Mouse (Mus musculus) stomach, postnatal 0 days (tissue): Measurements from ENCODE around the gene Uvrag. TPM values are rescaled to one million over a fixed set of nuclear protein-coding genes. Genes with fewer than 3 reads are reported as not detected.

Experiments
- ATAC-seq: fragments of 200-750 bp; cut with Nextera tagmentation; 2 replicates; pipeline ENCODE4 v1.8.0; 2017; ENCODE audit not compliant: low FRiP score, low TSS enrichment
- DNase-seq: peaks from one replicate; pipeline ENCODE4 v3.0.0-alpha.2; 2016; ENCODE audit warnings: low spot score
- H3K27ac ChIP-seq: fragments of 300-500 bp; sonication (generic); replicated peaks from 2 replicates; pipeline ENCODE4 v1.5.1; 2014; ENCODE audit warnings: mild to moderate bottlenecking, control low read depth
- H3K27me3 ChIP-seq: fragments of 300-500 bp; sonication (generic); 2 replicates; pipeline ENCODE4 v1.6.1; 2014; ENCODE audit warnings: low read length; ENCODE audit not compliant: control insufficient read depth, insufficient read depth
- H3K36me3 ChIP-seq: fragments of 300-500 bp; sonication (generic); 2 replicates; pipeline ENCODE4 v1.6.1; 2014; ENCODE audit warnings: low read length, mixed read lengths; ENCODE audit not compliant: control insufficient read depth, insufficient read depth
- H3K4me1 ChIP-seq: fragments of 300-500 bp; sonication (generic); replicated peaks from 2 replicates; pipeline ENCODE4 v1.6.1; 2014; ENCODE audit warnings: antibody characterized with exemption; ENCODE audit not compliant: control insufficient read depth, insufficient read depth
- H3K4me2 ChIP-seq: fragments of 300-500 bp; sonication (generic); replicated peaks from 2 replicates; pipeline ENCODE4 v1.6.1; 2014; ENCODE audit warnings: low read depth, mild to moderate bottlenecking, control low read depth, moderate library complexity
- H3K4me3 ChIP-seq: fragments of 300-500 bp; sonication (generic); 2 replicates; pipeline ENCODE4 v1.5.1; 2014; ENCODE audit warnings: low read depth, low read length, control low read depth
- H3K9ac ChIP-seq: fragments of 300-500 bp; sonication (generic); 2 replicates; pipeline ENCODE4 v1.6.1; 2014; ENCODE audit warnings: mild to moderate bottlenecking, low read length, control low read depth, mixed read lengths
- H3K9me3 ChIP-seq: fragments of 300-500 bp; sonication (generic); 2 replicates; pipeline ENCODE4 v1.6.1; 2016; ENCODE audit warnings: low read length; ENCODE audit not compliant: control insufficient read depth
- CTCF ChIP-seq: IDR thresholded peaks from 2 replicates; pipeline ENCODE4 v1.5.1; 2016; ENCODE audit warnings: antibody characterized with exemption, low read depth, mild to moderate bottlenecking, moderate library complexity
- EP300 ChIP-seq: optimal IDR thresholded peaks from 2 replicates; pipeline ENCODE3; 2016; ENCODE audit warnings: antibody characterized with exemption
- WGBS: fragments of 180-500 bp; shearing (Covaris S2); extraction: QIAGEN DNeasy Blood & Tissue Kit; methylation state at CpG from one replicate; pipeline ENCODE4 v1.1.7; 2014; 5-methylcytosine and 5-hydroxymethylcytosine counted together
- polyA plus RNA-seq: library from polyadenylated mRNA; unstranded; fragments of >200 nt; fragmentation: Nextera tagmentation; extraction: Ambion mirVana; gene quantifications from 2 replicates; pipeline ENCODE4 v1.2.1, GENCODE M21; 2015

Gene Uvrag
- polyA plus RNA-seq, 1 experiment from 2014 or later: 9.8 TPM

GRCm38 (mm10) chr7:99175118-99175517 lies 34.2 kb upstream of the Uvrag start:
- Histone ChIP-seq H3K27me3 (no peaks in the 10 kb centered on the region), H3K9ac (no peak overlapping the region), H3K9me3 (no peaks in the 10 kb centered on the region), H3K27ac (peak overlapping the region; percentile 63), H3K4me2 (no peak overlapping the region), H3K36me3 (no peaks in the 10 kb centered on the region; the same call in 1 of the 2 replicates), H3K4me1 (no peaks in the 10 kb centered on the region), H3K4me3 (no peak overlapping the region)
- TF ChIP-seq CTCF (no peak), EP300 (no peak)
- ATAC-seq (peak; percentile 64), DNase-seq (no peak)
- 58% methylated on average over 11 of the region's 11 CpGs for WGBS

- H3K27ac ChIP-seq: peak overlapping the region; percentile 65
Observed at GRCm38 (mm10) chr7:99174006-99174405, 33.1 kb upstream of the Uvrag start.

GRCm38 (mm10) chr7:99172898-99173297 lies 32.0 kb upstream of the Uvrag start:
- Histone ChIP-seq H3K4me3 (no peak overlapping the region), H3K4me2 (no peak overlapping the region), H3K27me3 (no peaks in the 10 kb centered on the region), H3K9ac (no peak overlapping the region), H3K9me3 (no peaks in the 10 kb centered on the region), H3K36me3 (no peaks in the 10 kb centered on the region; the same call in 1 of the 2 replicates), H3K27ac (peak overlapping the region; percentile 65), H3K4me1 (no peaks in the 10 kb centered on the region; the same call in 1 of the 2 replicates)
- DNase-seq (peak; percentile 72), ATAC-seq (peak; percentile 40)
- 47% methylated on average over 6 of the region's 6 CpGs for WGBS
- TF ChIP-seq EP300 (peak; percentile 32), CTCF (no peak)

More at GRCm38 (mm10) chr7:99174006-99174405, 33.1 kb upstream of the Uvrag start:
- Histone ChIP-seq H3K36me3 (no peaks in the 10 kb centered on the region; the same call in 1 of the 2 replicates), H3K4me1 (no peaks in the 10 kb centered on the region), H3K4me2 (no peak overlapping the region), H3K9me3 (no peaks in the 10 kb centered on the region), H3K9ac (no peak overlapping the region), H3K27me3 (no peaks in the 10 kb centered on the region), H3K4me3 (no peak overlapping the region)
- 63% methylated on average over 4 of the region's 4 CpGs for WGBS
- TF ChIP-seq EP300: no peak
- no peak for TF ChIP-seq CTCF
- ATAC-seq: no peak
- DNase-seq: no peak

DNA sequence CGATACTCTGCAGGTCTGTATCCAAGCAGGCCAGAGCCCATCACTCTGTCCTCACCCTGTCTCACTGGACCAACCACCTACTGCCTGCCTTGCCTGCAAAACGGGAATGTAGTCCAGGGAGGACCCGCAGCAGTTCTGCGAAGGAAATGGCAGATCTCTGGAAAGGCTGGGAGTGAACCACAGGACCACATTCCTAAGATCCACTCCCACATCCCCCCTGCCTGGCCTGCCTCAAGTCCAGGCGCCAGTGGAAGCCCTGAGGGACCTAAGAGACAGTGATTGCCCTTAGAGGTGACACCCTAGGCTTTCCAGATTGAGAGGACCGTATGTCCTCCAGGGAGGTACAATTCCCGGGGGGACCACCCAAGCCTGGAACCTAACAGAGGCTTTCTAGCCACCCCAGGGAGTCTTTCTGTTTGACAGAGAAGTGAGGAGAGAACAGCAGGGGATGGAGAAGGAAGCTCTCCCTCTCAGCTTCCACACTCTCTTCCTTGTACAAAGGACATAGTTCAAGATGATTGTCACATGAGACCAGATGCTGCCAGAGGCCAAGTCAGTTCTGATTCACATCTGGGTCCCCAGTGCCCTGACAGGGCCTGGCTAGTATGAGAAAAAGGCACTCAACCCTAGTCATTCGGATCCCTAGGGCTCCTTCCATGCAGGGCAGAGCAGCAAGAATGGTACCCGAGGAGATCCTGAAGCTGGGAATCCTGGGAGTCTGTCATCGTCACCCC lies 31.0 kb upstream of the Uvrag start:
- Histone ChIP-seq H3K27me3 (no peaks in the 10 kb centered on the region), H3K4me3 (no peak overlapping the region), H3K36me3 (no peaks in the 10 kb centered on the region; the same call in 1 of the 2 replicates), H3K4me2 (no peak overlapping the region), H3K9me3 (no peaks in the 10 kb centered on the region), H3K27ac (no peak overlapping the region; the same call in 1 of the 2 replicates), H3K9ac (no peak overlapping the region), H3K4me1 (no peaks in the 10 kb centered on the region; the same call in 1 of the 2 replicates)
- WGBS: 73% methylated on average over 10 of the region's 10 CpGs
- DNase-seq (no peak), ATAC-seq (no peak)
- TF ChIP-seq CTCF (no peak), EP300 (no peak)

DNA sequence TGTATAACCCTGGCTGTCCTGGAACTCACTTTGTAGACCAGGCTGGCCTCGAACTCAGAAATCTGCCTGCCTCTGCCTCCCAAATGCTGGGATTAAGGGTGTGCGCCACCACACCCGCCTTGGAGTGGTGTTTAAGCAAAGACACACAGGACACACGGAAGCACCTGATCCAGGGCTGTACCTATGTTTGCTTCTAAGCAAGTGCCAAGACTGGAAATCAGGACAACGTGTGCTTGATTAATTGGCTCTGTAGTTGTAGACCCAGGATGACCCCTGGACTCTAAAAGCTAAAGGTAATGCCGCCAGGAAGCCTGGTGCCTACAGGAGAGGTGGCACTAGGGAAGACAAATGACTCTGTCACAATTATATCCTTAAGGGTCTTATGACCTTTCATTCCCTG lies 29.6 kb upstream of the Uvrag start:
- DNase-seq (no peak), ATAC-seq (no peak)
- WGBS: 81% methylated on average over 6 of the region's 6 CpGs
- Histone ChIP-seq H3K9ac (no peak overlapping the region), H3K4me1 (no peaks in the 10 kb centered on the region; the same call in 1 of the 2 replicates), H3K36me3 (no peaks in the 10 kb centered on the region), H3K27ac (no peak overlapping the region), H3K4me3 (no peak overlapping the region), H3K9me3 (no peaks in the 10 kb centered on the region), H3K4me2 (no peak overlapping the region), H3K27me3 (no peaks in the 10 kb centered on the region)
- TF ChIP-seq EP300 (no peak), CTCF (no peak)
